Mouse (Mus musculus) intestine, embryonic 14.5 days (tissue): ENCODE data around the gene Pde8a. TPM values are rescaled to one million over a fixed set of nuclear protein-coding genes. Genes with fewer than 3 reads are reported as not detected.

ENCODE experiments used
- ATAC-seq: fragments of 200-750 bp; cut with Nextera tagmentation; replicated peaks from 2 replicates; pipeline ENCODE4 v1.8.0; 2017; ENCODE audit warnings: low read depth, moderate number of reproducible peaks, moderate TSS enrichment, moderate library complexity; ENCODE audit not compliant: low FRiP score, low TSS enrichment
- DNase-seq: peaks from one replicate; pipeline ENCODE4 v3.0.0-alpha.2; 2018; ENCODE audit warnings: low spot score
- H3K27ac ChIP-seq: fragments of 300-500 bp; sonication (generic); 2 replicates; pipeline ENCODE4 v1.5.1; 2014; ENCODE audit warnings: low read depth, mild to moderate bottlenecking, control low read depth
- H3K27me3 ChIP-seq: fragments of 300-500 bp; sonication (generic); replicated peaks from 2 replicates; pipeline ENCODE4 v1.6.1; 2014; ENCODE audit warnings: low read length, control low read depth; ENCODE audit not compliant: control insufficient read depth, insufficient read depth
- H3K36me3 ChIP-seq: fragments of 300-500 bp; sonication (generic); 2 replicates; pipeline ENCODE4 v1.6.1; 2014; ENCODE audit warnings: low read length, control low read depth; ENCODE audit not compliant: control insufficient read depth, insufficient read depth
- H3K4me1 ChIP-seq: fragments of 300-500 bp; sonication (generic); replicated peaks from 2 replicates; pipeline ENCODE4 v1.6.1; 2014; ENCODE audit warnings: low read length, control low read depth, mixed read lengths; ENCODE audit not compliant: control insufficient read depth, insufficient read depth
- H3K4me2 ChIP-seq: fragments of 300-500 bp; sonication (generic); 2 replicates; pipeline ENCODE4 v1.6.1; 2014; ENCODE audit warnings: low read length
- H3K4me3 ChIP-seq: fragments of 300-500 bp; sonication (generic); 2 replicates; pipeline ENCODE4 v1.5.1; 2014; ENCODE audit warnings: low read depth, low read length, control low read depth, mixed read lengths
- H3K9ac ChIP-seq: fragments of 300-500 bp; sonication (generic); 2 replicates; pipeline ENCODE4 v1.6.1; 2014; ENCODE audit warnings: mild to moderate bottlenecking, low read length
- H3K9me3 ChIP-seq: fragments of 300-500 bp; sonication (generic); 2 replicates; pipeline ENCODE4 v1.6.1; 2016; ENCODE audit warnings: low read length, control low read depth; ENCODE audit not compliant: control insufficient read depth
- WGBS: fragments of 180-500 bp; shearing (Covaris S2); extraction: QIAGEN DNeasy Blood & Tissue Kit; methylation state at CpG from one replicate; pipeline ENCODE4 v1.1.7; 2014; 5-methylcytosine and 5-hydroxymethylcytosine counted together
- polyA plus RNA-seq: library from polyadenylated mRNA; unstranded; fragments of >200 nt; fragmentation: Nextera tagmentation; extraction: Ambion mirVana; gene quantifications from 2 replicates; pipeline ENCODE4 v1.2.1, GENCODE M21; 2014

Pde8a gene
- polyA plus RNA-seq, 1 experiment from 2014 or later: 3.7 TPM

DNA sequence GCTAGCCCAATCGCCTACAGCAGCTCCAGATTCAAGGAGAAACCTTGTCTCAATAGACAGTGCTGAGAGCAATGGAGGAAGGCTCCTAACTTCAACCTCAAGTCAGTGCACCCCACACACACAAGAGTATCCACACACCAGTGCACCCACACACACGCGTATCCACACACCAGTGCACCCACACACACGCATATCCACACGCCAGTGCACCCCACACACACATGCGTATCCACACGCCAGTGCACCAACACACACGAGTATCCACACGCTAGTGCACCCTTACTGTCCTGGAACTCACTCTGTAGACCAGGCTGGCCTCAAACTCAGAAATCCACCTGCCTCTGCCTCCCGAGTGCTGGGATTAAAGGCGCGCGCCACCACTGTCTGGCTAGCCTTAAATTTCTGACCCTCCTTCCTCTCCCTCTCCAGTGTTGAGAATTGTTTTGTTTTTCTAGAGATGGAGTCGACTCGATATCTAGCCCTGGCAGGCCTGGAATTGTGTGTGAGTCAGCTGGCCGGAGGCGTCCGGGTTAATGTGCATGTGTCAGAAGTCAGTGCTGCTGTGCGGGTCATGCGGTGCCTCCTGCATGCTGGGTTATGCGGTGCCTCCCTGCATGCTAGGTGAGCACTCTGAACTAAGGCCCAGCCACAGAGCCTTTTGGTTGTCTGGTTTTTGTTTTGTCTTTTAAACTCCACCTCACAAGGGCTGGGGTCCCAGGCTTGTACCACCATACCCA is 124.6 kb downstream of the Pde8a start:
- Histone ChIP-seq H3K4me1 (peaks cover 9% of the 10 kb centered on the region), H3K36me3 (peaks cover 62% of the 10 kb centered on the region), H3K4me2 (no peak overlapping the region), H3K27ac (no peak overlapping the region), H3K9me3 (no peaks in the 10 kb centered on the region), H3K27me3 (no peaks in the 10 kb centered on the region), H3K4me3 (no peak overlapping the region), H3K9ac (no peak overlapping the region)
- ATAC-seq (no peak), DNase-seq (no peak)
- 96% methylated on average over 21 of the region's 21 CpGs for WGBS

GRCm38 (mm10) chr7:81338522-81338873 is 125.1 kb downstream of the Pde8a start:
- no peaks in the 10 kb centered on the region for H3K9me3 ChIP-seq
- ATAC-seq (no peak), DNase-seq (no peak)
- H3K27me3 ChIP-seq: no peaks in the 10 kb centered on the region
- no peak overlapping the region for H3K27ac ChIP-seq
- no peak overlapping the region for H3K4me2 ChIP-seq
- H3K9ac ChIP-seq: no peak overlapping the region
- H3K4me3 ChIP-seq: no peak overlapping the region
- H3K36me3 ChIP-seq: peaks cover 67% of the 10 kb centered on the region
- H3K4me1 ChIP-seq: peaks cover 14% of the 10 kb centered on the region
- WGBS: 90% methylated on average over 3 of the region's 3 CpGs

GRCm38 (mm10) chr7:81339783-81340182 is 126.4 kb downstream of the Pde8a start:
- WGBS: 69% methylated on average over 4 of the region's 4 CpGs
- Histone ChIP-seq H3K36me3 (peaks cover 68% of the 10 kb centered on the region), H3K27ac (no peak overlapping the region), H3K4me2 (no peak overlapping the region), H3K9me3 (no peaks in the 10 kb centered on the region), H3K4me1 (peaks cover 19% of the 10 kb centered on the region), H3K9ac (no peak overlapping the region), H3K4me3 (no peak overlapping the region), H3K27me3 (no peaks in the 10 kb centered on the region)
- no peak; the same call in 1 of the 2 replicates for ATAC-seq
- peak; percentile 84 for DNase-seq

DNA sequence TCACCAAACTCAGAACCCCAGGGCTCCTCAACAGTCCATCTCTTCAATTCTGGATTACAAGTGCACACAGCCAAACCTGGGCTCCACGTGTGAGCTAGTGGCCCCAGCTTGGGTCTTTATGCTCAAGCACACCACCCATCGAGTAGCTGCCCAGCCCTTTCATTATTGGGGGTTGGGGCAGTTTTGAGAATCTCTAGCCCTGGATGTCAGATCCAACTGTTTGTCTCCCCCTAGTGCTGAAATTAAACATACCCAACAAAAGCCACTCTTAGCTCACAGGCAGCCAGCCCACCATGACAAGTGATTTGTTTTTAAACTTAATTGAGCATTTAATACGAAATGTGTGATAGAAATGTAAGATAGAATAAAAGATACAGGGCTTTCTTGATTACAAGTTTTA is 128.2 kb downstream of the Pde8a start:
- no peak for DNase-seq
- WGBS: 55% methylated on average over 3 of the region's 3 CpGs
- H3K9ac ChIP-seq: no peak overlapping the region
- peaks cover 19% of the 10 kb centered on the region for H3K4me1 ChIP-seq
- H3K27me3 ChIP-seq: no peaks in the 10 kb centered on the region
- no peak for ATAC-seq
- H3K4me2 ChIP-seq: no peak overlapping the region
- H3K4me3 ChIP-seq: no peak overlapping the region
- H3K27ac ChIP-seq: no peak overlapping the region
- peaks cover 58% of the 10 kb centered on the region for H3K36me3 ChIP-seq
- no peaks in the 10 kb centered on the region for H3K9me3 ChIP-seq

- ATAC-seq: no peak
- Histone ChIP-seq H3K27me3 (no peaks in the 10 kb centered on the region), H3K36me3 (peaks cover 55% of the 10 kb centered on the region)
Measured at GRCm38 (mm10) chr7:81342356-81343094, 129.1 kb downstream of the Pde8a start.

DNA sequence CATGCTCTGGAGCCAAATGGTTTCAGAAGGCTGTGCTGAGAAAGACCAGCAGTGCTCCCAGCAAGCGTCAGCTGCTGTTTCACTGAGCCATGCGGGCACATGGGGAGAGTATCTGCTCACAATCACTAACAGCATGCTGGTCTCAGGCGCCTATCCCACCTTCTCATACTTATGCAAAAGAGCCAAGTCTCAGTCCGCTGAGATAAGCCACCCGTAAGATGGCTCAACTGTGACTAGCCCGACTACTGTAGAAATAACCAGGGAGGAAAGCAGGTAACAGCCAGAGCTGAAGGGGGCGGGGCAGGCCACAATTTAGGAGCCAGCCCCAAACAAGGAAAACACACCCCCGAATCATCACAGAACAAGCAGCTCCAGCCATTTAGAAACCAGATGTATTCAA is 129.9 kb downstream of the Pde8a start:
- no peak overlapping the region for H3K27ac ChIP-seq

More at GRCm38 (mm10) chr7:81342356-81343094, 129.1 kb downstream of the Pde8a start:
- H3K4me3 ChIP-seq: peak overlapping the region; percentile 87
- no peaks in the 10 kb centered on the region for H3K9me3 ChIP-seq
- H3K4me1 ChIP-seq: peaks cover 19% of the 10 kb centered on the region
- peak overlapping the region; percentile 95 for H3K4me2 ChIP-seq
- H3K27ac ChIP-seq: no peak overlapping the region
- DNase-seq: no peak
- WGBS: 73% methylated on average over 8 of the region's 8 CpGs
- peak overlapping the region; percentile 97; the same call in 1 of the 2 replicates for H3K9ac ChIP-seq

DNA sequence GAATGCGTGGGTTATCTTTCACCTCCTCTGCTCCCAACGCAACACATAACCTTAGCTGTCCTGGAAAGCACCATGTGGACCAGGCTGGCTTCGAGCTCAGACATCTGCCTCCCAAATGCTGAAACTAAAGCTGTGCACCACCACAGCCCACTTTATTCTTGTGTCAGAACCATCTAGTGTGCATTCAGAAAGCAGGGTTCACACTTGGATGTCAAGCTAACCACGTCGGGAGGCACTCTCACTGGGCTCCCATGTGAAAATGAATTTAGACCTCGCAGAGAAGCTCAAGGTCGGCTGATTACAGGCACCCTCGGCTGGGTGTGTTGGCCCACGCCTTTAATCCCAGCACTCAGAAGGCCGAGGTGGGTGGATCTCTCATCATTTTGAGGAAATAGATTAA is 130.4 kb downstream of the Pde8a start:
- WGBS: 12% methylated on average over 10 of the region's 10 CpGs
- DNase-seq (no peak), ATAC-seq (no peak)
- Histone ChIP-seq H3K36me3 (peaks cover 47% of the 10 kb centered on the region), H3K27ac (no peak overlapping the region), H3K4me3 (peak overlapping the region; percentile 87), H3K27me3 (no peaks in the 10 kb centered on the region), H3K9me3 (no peaks in the 10 kb centered on the region), H3K9ac (peak overlapping the region; percentile 97), H3K4me2 (peak overlapping the region; percentile 95), H3K4me1 (peaks cover 19% of the 10 kb centered on the region)

More for the DNA sequence above, 129.9 kb downstream of the Pde8a start:
- DNase-seq: no peak
- H3K27me3 ChIP-seq: no peaks in the 10 kb centered on the region
- H3K4me1 ChIP-seq: peaks cover 19% of the 10 kb centered on the region
- H3K9me3 ChIP-seq: no peaks in the 10 kb centered on the region
- H3K9ac ChIP-seq: peak overlapping the region; percentile 97
- ATAC-seq: no peak
- peaks cover 51% of the 10 kb centered on the region for H3K36me3 ChIP-seq
- peak overlapping the region; percentile 87 for H3K4me3 ChIP-seq
- H3K4me2 ChIP-seq: peak overlapping the region; percentile 95
- WGBS: 33% methylated on average over 8 of the region's 8 CpGs

DNA sequence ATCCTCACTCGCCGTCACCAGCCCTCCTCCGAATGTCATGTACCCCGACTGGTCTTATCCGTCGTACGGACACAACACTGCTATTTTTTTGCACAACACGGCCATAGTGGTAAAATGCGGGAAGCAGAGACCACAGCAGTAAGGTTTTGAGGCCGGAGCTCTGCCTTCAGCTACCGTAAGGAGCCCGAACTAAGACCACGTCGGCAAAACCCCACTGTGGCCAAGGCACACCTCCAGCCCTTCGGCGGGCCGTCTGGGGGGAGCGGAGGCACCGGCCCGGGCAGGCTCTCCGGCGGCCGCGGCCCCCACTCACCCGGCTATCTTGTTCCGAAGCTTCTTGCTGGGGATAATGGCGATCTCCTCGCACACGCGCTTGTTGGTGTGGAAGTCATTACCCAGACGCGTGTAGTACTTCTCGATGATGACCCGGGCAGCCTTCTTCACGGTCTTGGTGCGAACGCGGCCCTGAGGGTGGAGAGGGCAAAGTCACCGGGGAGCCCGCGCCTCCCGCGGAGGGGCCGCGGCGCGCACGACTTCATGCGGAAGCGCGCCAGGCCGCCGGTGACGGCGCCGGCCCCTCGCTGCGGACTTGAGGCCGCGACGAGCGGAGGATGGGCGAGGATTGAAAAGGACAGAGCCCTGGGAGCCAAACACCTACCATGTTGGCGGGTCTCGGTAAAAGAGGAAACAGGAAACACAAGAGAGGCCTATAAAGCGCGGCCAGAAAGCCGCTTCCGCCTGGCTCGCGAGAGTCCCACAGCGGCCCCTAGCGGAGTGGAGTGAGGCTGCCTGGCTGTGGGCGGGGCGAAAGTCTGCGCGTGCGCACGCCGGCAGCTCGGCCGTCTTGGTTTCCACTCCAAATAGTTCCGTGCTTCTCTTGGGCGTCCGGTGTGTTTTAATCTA is 131.4 kb downstream of the Pde8a start, which contains the start of gene Rps17:
TSS of gene Rps17 (minus strand) at position 711 of the 903 bp plus-strand sequence.
- Histone ChIP-seq H3K36me3 (peaks cover 41% of the 10 kb centered on the region), H3K4me1 (peaks cover 19% of the 10 kb centered on the region), H3K27me3 (no peaks in the 10 kb centered on the region), H3K9ac (peak within 1 kb of the TSS; percentile 97), H3K27ac (peak within 1 kb of the TSS; percentile 82), H3K9me3 (no peaks in the 10 kb centered on the region), H3K4me3 (peak within 1 kb of the TSS; percentile 87), H3K4me2 (peak within 1 kb of the TSS; percentile 95)
- WGBS: under 1% methylated on average over 81 of the region's 85 CpGs
- ATAC-seq: peak; percentile 89
- peak; percentile 100 for DNase-seq
